Mouse (Mus musculus) gastrocnemius, adult 2 months (tissue): ENCODE results near the gene Rora. TPM values are rescaled to one million over a fixed set of nuclear protein-coding genes. Genes with fewer than 3 reads are reported as not detected.
A peak's percentile ranks its signal among the peaks of the same experiment; 100 is the strongest.

ENCODE experiments used
- DNase-seq: peaks from one replicate; pipeline ENCODE4 v3.0.0; 2022
- H3K27ac ChIP-seq: fragments of 200-600 bp; 2 replicates; pipeline ENCODE4 v1.8.1; 2022; ENCODE audit warnings: mild to moderate bottlenecking
- H3K4me3 ChIP-seq: fragments of 200-600 bp; 2 replicates; pipeline ENCODE4 v1.8.1; 2022; ENCODE audit warnings: mild to moderate bottlenecking, moderate library complexity
- CTCF ChIP-seq: fragments of 200-600 bp; IDR thresholded peaks from 2 replicates; pipeline ENCODE4 v1.8.1; 2022; ENCODE audit warnings: antibody characterized with exemption, mild to moderate bottlenecking, moderate library complexity
- intact Hi-C: fragments of 180-260 bp; cut with DNase I; formaldehyde crosslinking; loops from one replicate; pipeline ENCODE4 v1.15.1; 2025
- total RNA-seq, 2 experiments: library from RNA; stranded (reverse); gene quantifications; 2 replicates each; pipeline ENCODE4 v1.2.3; 2021

Gene Rora
- total RNA-seq, 2 experiments from 2014 or later, result 60.6 to 112 TPM

- Histone ChIP-seq H3K27ac (no peak overlapping the region), H3K4me3 (no peak overlapping the region)
- DNase-seq, result peak; percentile 41
- intact Hi-C loops, result no loop called here
- TF ChIP-seq CTCF, result peak; percentile 89
Measured at GRCm38 (mm10) chr9:69357834-69358233, 704.2 kb downstream of the Rora start.

GRCm38 (mm10) chr9:69358797-69359196 is 705.2 kb downstream of the Rora start:
- Histone ChIP-seq H3K27ac (no peak overlapping the region), H3K4me3 (no peak overlapping the region)
- no peak for TF ChIP-seq CTCF
- intact Hi-C loops, result no loop called here
- DNase-seq, result peak; percentile 11

GRCm38 (mm10) chr9:69361951-69362445 is 708.4 kb downstream of the Rora start:
- no peak for TF ChIP-seq CTCF
- Histone ChIP-seq H3K4me3 (no peak overlapping the region), H3K27ac (peak overlapping the region; percentile 84)
- intact Hi-C loops, result loop anchor here (5.0 to 10.0 kb wide), 3 partner anchors 50 to 527 kb away; no protein-coding TSS in a partner anchor
- DNase-seq, result no peak

GRCm38 (mm10) chr9:69362766-69363165 is 709.2 kb downstream of the Rora start:
- peak; percentile 72 for DNase-seq
- Histone ChIP-seq H3K4me3 (no peak overlapping the region), H3K27ac (peak overlapping the region; percentile 84)
- intact Hi-C loops, result loop anchor here (5.0 to 10.0 kb wide), 3 partner anchors 50 to 528 kb away; no protein-coding TSS in a partner anchor
- no peak for TF ChIP-seq CTCF

GRCm38 (mm10) chr9:69364117-69364516 is 710.5 kb downstream of the Rora start:
- intact Hi-C loops, result loop anchor here (5.0 to 10.0 kb wide), 3 partner anchors 52 to 529 kb away; no protein-coding TSS in a partner anchor
- Histone ChIP-seq H3K27ac (no peak overlapping the region; the same call in 1 of the 2 replicates), H3K4me3 (no peak overlapping the region)
- DNase-seq, result peak; percentile 16
- no peak for TF ChIP-seq CTCF

- intact Hi-C loops, result loop anchor here (10.0 kb wide), 2 partner anchors 412 to 532 kb away; no protein-coding TSS in a partner anchor
- Histone ChIP-seq H3K4me3 (no peak overlapping the region), H3K27ac (no peak overlapping the region)
- TF ChIP-seq CTCF, result no peak
- DNase-seq, result no peak
Measured at GRCm38 (mm10) chr9:69367055-69367454, 713.5 kb downstream of the Rora start.

GRCm38 (mm10) chr9:69368071-69368470 is 714.5 kb downstream of the Rora start:
- Histone ChIP-seq H3K4me3 (no peak overlapping the region), H3K27ac (no peak overlapping the region)
- DNase-seq, result peak; percentile 83
- intact Hi-C loops, result loop anchor here (10.0 kb wide), 2 partner anchors 413 to 533 kb away; no protein-coding TSS in a partner anchor
- TF ChIP-seq CTCF, result peak; percentile 98; the same call in 1 of the 2 replicates

GRCm38 (mm10) chr9:69371046-69371724 is 717.6 kb downstream of the Rora start:
- no peak for DNase-seq

GRCm38 (mm10) chr9:69372871-69373270 is 719.3 kb downstream of the Rora start:
- TF ChIP-seq CTCF, result no peak
- Histone ChIP-seq H3K4me3 (no peak overlapping the region), H3K27ac (no peak overlapping the region)
- DNase-seq, result no peak
- intact Hi-C loops, result no loop called here

More at GRCm38 (mm10) chr9:69371046-69371724, 717.6 kb downstream of the Rora start:
- TF ChIP-seq CTCF, result no peak
- intact Hi-C loops, result no loop called here
- Histone ChIP-seq H3K4me3 (no peak overlapping the region), H3K27ac (no peak overlapping the region)

GRCm38 (mm10) chr9:69376982-69377653 is 723.5 kb downstream of the Rora start:
- peak; percentile 41 for TF ChIP-seq CTCF
- intact Hi-C loops, result no loop called here
- Histone ChIP-seq H3K4me3 (no peak overlapping the region), H3K27ac (no peak overlapping the region)
- no peak for DNase-seq

- H3K4me3 ChIP-seq, result no peak overlapping the region
- no peak for TF ChIP-seq CTCF
- intact Hi-C loops, result no loop called here
- no peak overlapping the region for H3K27ac ChIP-seq
- no peak for DNase-seq
Measured at GRCm38 (mm10) chr9:69377654-69378045, 724.1 kb downstream of the Rora start.

GRCm38 (mm10) chr9:69380546-69380945 is 727.0 kb downstream of the Rora start:
- Histone ChIP-seq H3K27ac (no peak overlapping the region), H3K4me3 (no peak overlapping the region)
- intact Hi-C loops, result no loop called here
- DNase-seq, result no peak
- TF ChIP-seq CTCF, result no peak

- DNase-seq, result no peak
- intact Hi-C loops, result no loop called here
- H3K27ac ChIP-seq, result no peak overlapping the region
- no peak overlapping the region for H3K4me3 ChIP-seq
- no peak for TF ChIP-seq CTCF
Measured at GRCm38 (mm10) chr9:69381741-69382140, 728.2 kb downstream of the Rora start.
